Mouse (Mus musculus): ENCODE results near the gene Nifk. TPM values are rescaled to one million over a fixed set of nuclear protein-coding genes. Genes with fewer than 3 reads are reported as not detected.

The Nifk gene
- polyA plus RNA-seq, 3 experiments from 2014 or later: 55.6 to 61.0 (median 60.9) TPM

DNA sequence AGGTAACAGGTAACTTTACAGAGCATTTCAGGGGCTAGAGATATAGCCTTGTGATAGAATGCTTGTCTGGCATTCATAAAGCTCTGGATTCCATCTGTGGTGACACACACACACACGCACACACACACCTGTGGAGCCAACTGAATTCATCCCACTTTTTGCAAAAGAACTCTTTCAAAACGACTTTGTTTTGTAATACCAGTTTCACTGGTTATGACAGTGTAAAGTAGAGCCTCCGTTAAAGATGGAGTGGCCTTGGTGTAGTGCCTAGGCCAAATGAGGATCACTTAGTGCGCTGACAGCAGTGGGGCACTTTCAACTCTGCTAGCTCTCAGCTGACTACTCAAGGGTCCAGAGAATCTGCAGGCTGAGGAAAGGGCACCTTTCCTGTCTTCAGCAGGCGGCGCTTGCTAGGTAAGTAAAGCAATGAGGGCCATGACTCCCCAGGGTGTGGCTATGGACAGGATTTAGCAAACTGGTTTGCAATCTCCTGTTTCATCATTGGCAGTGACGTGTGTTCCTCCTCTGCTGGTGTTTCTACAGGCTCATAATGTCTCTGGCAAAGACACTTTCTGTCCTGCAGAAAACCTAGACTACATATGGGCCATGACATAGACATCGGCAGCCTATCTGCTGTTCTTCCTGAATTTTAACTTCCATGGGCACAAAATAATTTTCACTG lies 58.6 kb downstream of the Nifk start:
- no peak for ATAC-seq

Other genes starting within 250 kb of the Nifk start
- gene Gm29106, start 145.3 kb upstream of the Nifk start, polyA plus RNA-seq (2017; shearing (Covaris generic)): under 1 TPM in 1 of 3 experiments, not detected in 2; 0.11 TPM
- gene Tsn, start 10.1 kb upstream of the Nifk start, polyA plus RNA-seq (2017; shearing (Covaris generic)): 100 to 1,000 TPM; 222 to 246 (median 230) TPM
- gene Clasp1, start 67.2 kb downstream of the Nifk start, polyA plus RNA-seq (2017; shearing (Covaris generic)): 10 to 100 TPM; 40.7 to 65.0 (median 41.0) TPM